Mouse (Mus musculus): ENCODE results near the gene Lipm. TPM values are rescaled to one million over a fixed set of nuclear protein-coding genes. Genes with fewer than 3 reads are reported as not detected.

Lipm gene
- polyA plus RNA-seq, 1 experiment from 2014 or later = not detected

GRCm38 (mm10) chr19:34096228-34096627 is 4.5 kb upstream of the Lipm start:
- Histone ChIP-seq H3K4me1 (ENCODE audit: control insufficient read depth, insufficient read depth, low read length) (no peaks in the 10 kb centered on the region), H3K36me3 (ENCODE audit: control insufficient read depth, insufficient read depth, low read length) (no peaks in the 10 kb centered on the region), H3K9me3 (ENCODE audit: control insufficient read depth, low read length) (no peaks in the 10 kb centered on the region), H3K9ac (ENCODE audit: low read length) (no peak overlapping the region), H3K4me2 (ENCODE audit: low read depth) (no peak overlapping the region), H3K27ac (ENCODE audit: low read depth, low read length) (no peak overlapping the region), H3K4me3 (ENCODE audit: low read depth, low read length) (no peak overlapping the region), H3K27me3 (ENCODE audit: control insufficient read depth, insufficient read depth, low read length) (no peaks in the 10 kb centered on the region)
- ATAC-seq (ENCODE audit: insufficient read depth, low FRiP score, low TSS enrichment) = no peak
- no peak for DNase-seq (ENCODE audit: low spot score)
- WGBS = 93% methylated on average over 1 of the region's 1 CpGs

GRCm38 (mm10) chr19:34101888-34102287 is 1.2 kb downstream of the Lipm start:
- no peaks in the 10 kb centered on the region for H3K27me3 ChIP-seq (ENCODE audit: control insufficient read depth, insufficient read depth, low read length)
- no peak overlapping the region for H3K27ac ChIP-seq (ENCODE audit: low read depth, low read length)
- H3K9ac ChIP-seq (ENCODE audit: low read length) = no peak overlapping the region
- no peak overlapping the region for H3K4me3 ChIP-seq (ENCODE audit: low read depth, low read length)
- H3K4me2 ChIP-seq (ENCODE audit: low read depth) = no peak overlapping the region
- DNase-seq (ENCODE audit: low spot score) = no peak
- 95% methylated on average over 7 of the region's 7 CpGs for WGBS
- no peak for ATAC-seq (ENCODE audit: insufficient read depth, low FRiP score, low TSS enrichment)
- H3K4me1 ChIP-seq (ENCODE audit: control insufficient read depth, insufficient read depth, low read length) = no peaks in the 10 kb centered on the region
- no peaks in the 10 kb centered on the region for H3K36me3 ChIP-seq (ENCODE audit: control insufficient read depth, insufficient read depth, low read length)
- no peaks in the 10 kb centered on the region for H3K9me3 ChIP-seq (ENCODE audit: control insufficient read depth, low read length)

GRCm38 (mm10) chr19:34104841-34105240 is 4.1 kb downstream of the Lipm start:
- H3K4me2 ChIP-seq (ENCODE audit: low read depth) = no peak overlapping the region

GRCm38 (mm10) chr19:34119102-34119501 is 18.4 kb downstream of the Lipm start:
- no peak overlapping the region for H3K9ac ChIP-seq (ENCODE audit: low read length)
- WGBS = 88% methylated on average over 1 of the region's 1 CpGs
- DNase-seq (ENCODE audit: low spot score) (no peak), ATAC-seq (ENCODE audit: insufficient read depth, low FRiP score, low TSS enrichment) (no peak)
- H3K4me1 ChIP-seq (ENCODE audit: control insufficient read depth, insufficient read depth, low read length) = no peaks in the 10 kb centered on the region
- no peaks in the 10 kb centered on the region for H3K36me3 ChIP-seq (ENCODE audit: control insufficient read depth, insufficient read depth, low read length)
- no peak overlapping the region for H3K4me3 ChIP-seq (ENCODE audit: low read depth, low read length)
- H3K9me3 ChIP-seq (ENCODE audit: control insufficient read depth, low read length) = no peaks in the 10 kb centered on the region
- H3K27ac ChIP-seq (ENCODE audit: low read depth, low read length) = no peak overlapping the region
- no peaks in the 10 kb centered on the region for H3K27me3 ChIP-seq (ENCODE audit: control insufficient read depth, insufficient read depth, low read length)
- H3K4me2 ChIP-seq (ENCODE audit: low read depth) = no peak overlapping the region

More at GRCm38 (mm10) chr19:34104841-34105240, 4.1 kb downstream of the Lipm start:
- Histone ChIP-seq H3K27me3 (ENCODE audit: control insufficient read depth, insufficient read depth, low read length) (no peaks in the 10 kb centered on the region), H3K9ac (ENCODE audit: low read length) (no peak overlapping the region), H3K9me3 (ENCODE audit: control insufficient read depth, low read length) (no peaks in the 10 kb centered on the region), H3K4me3 (ENCODE audit: low read depth, low read length) (no peak overlapping the region), H3K27ac (ENCODE audit: low read depth, low read length) (no peak overlapping the region), H3K4me1 (ENCODE audit: control insufficient read depth, insufficient read depth, low read length) (no peaks in the 10 kb centered on the region), H3K36me3 (ENCODE audit: control insufficient read depth, insufficient read depth, low read length) (no peaks in the 10 kb centered on the region)
- DNase-seq (ENCODE audit: low spot score) (no peak), ATAC-seq (ENCODE audit: insufficient read depth, low FRiP score, low TSS enrichment) (no peak)
- 87% methylated on average over 3 of the region's 3 CpGs for WGBS

- H3K9me3 ChIP-seq (ENCODE audit: control insufficient read depth, low read length) = no peaks in the 10 kb centered on the region
- no peak overlapping the region for H3K4me3 ChIP-seq (ENCODE audit: low read depth, low read length)
- no peaks in the 10 kb centered on the region for H3K4me1 ChIP-seq (ENCODE audit: control insufficient read depth, insufficient read depth, low read length)
- no peak overlapping the region for H3K9ac ChIP-seq (ENCODE audit: low read length)
- H3K27ac ChIP-seq (ENCODE audit: low read depth, low read length) = no peak overlapping the region
- no peak overlapping the region for H3K4me2 ChIP-seq (ENCODE audit: low read depth)
- WGBS = 83% methylated on average over 4 of the region's 4 CpGs
- H3K27me3 ChIP-seq (ENCODE audit: control insufficient read depth, insufficient read depth, low read length) = no peaks in the 10 kb centered on the region
- DNase-seq (ENCODE audit: low spot score) (no peak), ATAC-seq (ENCODE audit: insufficient read depth, low FRiP score, low TSS enrichment) (no peak)
- H3K36me3 ChIP-seq (ENCODE audit: control insufficient read depth, insufficient read depth, low read length) = no peaks in the 10 kb centered on the region
Observed at GRCm38 (mm10) chr19:34119653-34120052, 18.9 kb downstream of the Lipm start.

GRCm38 (mm10) chr19:34120107-34120731 is 19.5 kb downstream of the Lipm start:
- Histone ChIP-seq H3K36me3 (ENCODE audit: control insufficient read depth, insufficient read depth, low read length) (no peaks in the 10 kb centered on the region), H3K4me3 (ENCODE audit: low read depth, low read length) (no peak overlapping the region), H3K9ac (ENCODE audit: low read length) (no peak overlapping the region), H3K27ac (ENCODE audit: low read depth, low read length) (no peak overlapping the region), H3K9me3 (ENCODE audit: control insufficient read depth, low read length) (no peaks in the 10 kb centered on the region), H3K4me1 (ENCODE audit: control insufficient read depth, insufficient read depth, low read length) (no peaks in the 10 kb centered on the region), H3K27me3 (ENCODE audit: control insufficient read depth, insufficient read depth, low read length) (no peaks in the 10 kb centered on the region), H3K4me2 (ENCODE audit: low read depth) (no peak overlapping the region)
- ATAC-seq (ENCODE audit: insufficient read depth, low FRiP score, low TSS enrichment) (no peak), DNase-seq (ENCODE audit: low spot score) (no peak)
- 73% methylated on average over 3 of the region's 3 CpGs for WGBS

GRCm38 (mm10) chr19:34138720-34139430 is 38.1 kb downstream of the Lipm start:
- Histone ChIP-seq H3K27me3 (ENCODE audit: control insufficient read depth, insufficient read depth, low read length) (no peaks in the 10 kb centered on the region), H3K4me3 (ENCODE audit: low read depth, low read length) (no peak overlapping the region), H3K9ac (ENCODE audit: low read length) (no peak overlapping the region), H3K36me3 (ENCODE audit: control insufficient read depth, insufficient read depth, low read length) (no peaks in the 10 kb centered on the region), H3K4me1 (ENCODE audit: control insufficient read depth, insufficient read depth, low read length) (no peaks in the 10 kb centered on the region), H3K4me2 (ENCODE audit: low read depth) (no peak overlapping the region), H3K9me3 (ENCODE audit: control insufficient read depth, low read length) (no peaks in the 10 kb centered on the region), H3K27ac (ENCODE audit: low read depth, low read length) (no peak overlapping the region)
- ATAC-seq (ENCODE audit: insufficient read depth, low FRiP score, low TSS enrichment) (no peak), DNase-seq (ENCODE audit: low spot score) (no peak)
- 91% methylated on average over 6 of the region's 6 CpGs for WGBS

- WGBS = 82% methylated on average over 3 of the region's 3 CpGs
- ATAC-seq (ENCODE audit: insufficient read depth, low FRiP score, low TSS enrichment) = no peak
Observed at GRCm38 (mm10) chr19:34139431-34140046, 38.8 kb downstream of the Lipm start.

GRCm38 (mm10) chr19:34148421-34148820 is 47.7 kb downstream of the Lipm start:
- no peak overlapping the region for H3K9ac ChIP-seq (ENCODE audit: low read length)
- H3K27ac ChIP-seq (ENCODE audit: low read depth, low read length) = no peak overlapping the region
- no peaks in the 10 kb centered on the region for H3K27me3 ChIP-seq (ENCODE audit: control insufficient read depth, insufficient read depth, low read length)
- no peaks in the 10 kb centered on the region for H3K36me3 ChIP-seq (ENCODE audit: control insufficient read depth, insufficient read depth, low read length)
- 86% methylated on average over 4 of the region's 4 CpGs for WGBS
- no peak overlapping the region for H3K4me2 ChIP-seq (ENCODE audit: low read depth)
- no peaks in the 10 kb centered on the region for H3K9me3 ChIP-seq (ENCODE audit: control insufficient read depth, low read length)
- no peaks in the 10 kb centered on the region for H3K4me1 ChIP-seq (ENCODE audit: control insufficient read depth, insufficient read depth, low read length)
- DNase-seq (ENCODE audit: low spot score) (no peak), ATAC-seq (ENCODE audit: insufficient read depth, low FRiP score, low TSS enrichment) (no peak)
- H3K4me3 ChIP-seq (ENCODE audit: low read depth, low read length) = no peak overlapping the region

More at GRCm38 (mm10) chr19:34139431-34140046, 38.8 kb downstream of the Lipm start:
- no peaks in the 10 kb centered on the region for H3K36me3 ChIP-seq (ENCODE audit: control insufficient read depth, insufficient read depth, low read length)
- DNase-seq (ENCODE audit: low spot score) = no peak
- H3K4me3 ChIP-seq (ENCODE audit: low read depth, low read length) = no peak overlapping the region
- H3K27me3 ChIP-seq (ENCODE audit: control insufficient read depth, insufficient read depth, low read length) = no peaks in the 10 kb centered on the region
- H3K9me3 ChIP-seq (ENCODE audit: control insufficient read depth, low read length) = no peaks in the 10 kb centered on the region
- H3K4me2 ChIP-seq (ENCODE audit: low read depth) = no peak overlapping the region
- no peaks in the 10 kb centered on the region for H3K4me1 ChIP-seq (ENCODE audit: control insufficient read depth, insufficient read depth, low read length)
- H3K27ac ChIP-seq (ENCODE audit: low read depth, low read length) = no peak overlapping the region
- no peak overlapping the region for H3K9ac ChIP-seq (ENCODE audit: low read length)
